Mouse (Mus musculus) forebrain, embryonic 11.5 days (tissue): ENCODE measurements around the gene Fez2. TPM values are rescaled to one million over a fixed set of nuclear protein-coding genes. Genes with fewer than 3 reads are reported as not detected.

ENCODE experiments used
- ATAC-seq: fragments of 200-750 bp; cut with Nextera tagmentation; replicated peaks from 2 replicates; pipeline ENCODE4 v1.8.0; 2017; ENCODE audit warnings: moderate TSS enrichment; ENCODE audit not compliant: low FRiP score
- DNase-seq: peaks from one replicate; pipeline ENCODE4 v3.0.0-alpha.2; 2017; ENCODE audit warnings: low spot score
- H3K27ac ChIP-seq: fragments of 300-500 bp; sonication (generic); 2 replicates; pipeline ENCODE4 v1.5.1; 2014; ENCODE audit warnings: low read depth, low read length
- H3K27me3 ChIP-seq: fragments of 300-500 bp; sonication (generic); 2 replicates; pipeline ENCODE4 v1.6.1; 2014; ENCODE audit warnings: mild to moderate bottlenecking, low read length, mixed read lengths; ENCODE audit not compliant: control insufficient read depth, insufficient read depth
- H3K36me3 ChIP-seq: fragments of 300-500 bp; sonication (generic); 2 replicates; pipeline ENCODE4 v1.6.1; 2014; ENCODE audit warnings: mild to moderate bottlenecking, low read length, moderate library complexity, mixed read lengths; ENCODE audit not compliant: control insufficient read depth, insufficient read depth
- H3K4me1 ChIP-seq: fragments of 300-500 bp; sonication (generic); replicated peaks from 2 replicates; pipeline ENCODE4 v1.6.1; 2014; ENCODE audit warnings: low read length, mixed read lengths; ENCODE audit not compliant: control insufficient read depth, insufficient read depth
- H3K4me2 ChIP-seq: fragments of 300-500 bp; sonication (generic); 2 replicates; pipeline ENCODE4 v1.6.1; 2014; ENCODE audit warnings: low read depth, mild to moderate bottlenecking, low read length, moderate library complexity, mixed read lengths; ENCODE audit not compliant: severe bottlenecking
- H3K4me3 ChIP-seq: fragments of 300-500 bp; sonication (generic); 2 replicates; pipeline ENCODE4 v1.5.1; 2014; ENCODE audit warnings: low read depth, low read length
- H3K9ac ChIP-seq: fragments of 300-500 bp; sonication (generic); 2 replicates; pipeline ENCODE4 v1.6.1; 2014; ENCODE audit warnings: low read length
- H3K9me3 ChIP-seq: fragments of 300-500 bp; sonication (generic); 2 replicates; pipeline ENCODE4 v1.6.1; 2016; ENCODE audit warnings: low read length, mixed read lengths; ENCODE audit not compliant: control insufficient read depth
- WGBS: fragments of 180-500 bp; shearing (Covaris S2); extraction: QIAGEN DNeasy Blood & Tissue Kit; methylation state at CpG from one replicate; pipeline ENCODE4 v1.1.7; 2014; 5-methylcytosine and 5-hydroxymethylcytosine counted together
- polyA plus RNA-seq: library from polyadenylated mRNA; unstranded; fragments of >200 nt; fragmentation: Nextera tagmentation; extraction: Ambion mirVana; gene quantifications from 2 replicates; pipeline ENCODE4 v1.2.1, GENCODE M21; 2014

Gene Fez2
- polyA plus RNA-seq, 1 experiment from 2014 or later = 35.7 TPM

GRCm38 (mm10) chr17:78388101-78388847 is 29.7 kb downstream of the Fez2 start:
- H3K4me2 ChIP-seq = no peak overlapping the region
- no peaks in the 10 kb centered on the region for H3K36me3 ChIP-seq
- ATAC-seq = no peak
- no peaks in the 10 kb centered on the region for H3K27me3 ChIP-seq
- no peak overlapping the region for H3K4me3 ChIP-seq
- WGBS = 87% methylated on average over 9 of the region's 9 CpGs
- H3K27ac ChIP-seq = no peak overlapping the region
- H3K4me1 ChIP-seq = no peaks in the 10 kb centered on the region
- no peaks in the 10 kb centered on the region for H3K9me3 ChIP-seq
- no peak overlapping the region for H3K9ac ChIP-seq
- DNase-seq = no peak

GRCm38 (mm10) chr17:78387665-78388064 is 30.3 kb downstream of the Fez2 start:
- ATAC-seq = no peak

GRCm38 (mm10) chr17:78382321-78382720 is 35.6 kb downstream of the Fez2 start:
- Histone ChIP-seq H3K4me1 (no peaks in the 10 kb centered on the region), H3K4me2 (no peak overlapping the region), H3K9me3 (no peaks in the 10 kb centered on the region), H3K36me3 (no peaks in the 10 kb centered on the region; the same call in 1 of the 2 replicates), H3K27ac (no peak overlapping the region), H3K9ac (no peak overlapping the region), H3K27me3 (no peaks in the 10 kb centered on the region), H3K4me3 (no peak overlapping the region)
- ATAC-seq (no peak), DNase-seq (no peak)
- WGBS = 92% methylated on average over 3 of the region's 3 CpGs

More at GRCm38 (mm10) chr17:78387665-78388064, 30.3 kb downstream of the Fez2 start:
- 85% methylated on average over 9 of the region's 9 CpGs for WGBS
- Histone ChIP-seq H3K9me3 (no peaks in the 10 kb centered on the region), H3K9ac (no peak overlapping the region), H3K4me1 (no peaks in the 10 kb centered on the region), H3K27ac (no peak overlapping the region), H3K27me3 (no peaks in the 10 kb centered on the region), H3K36me3 (no peaks in the 10 kb centered on the region), H3K4me3 (no peak overlapping the region), H3K4me2 (no peak overlapping the region)
- no peak for DNase-seq

- Histone ChIP-seq H3K4me1 (no peaks in the 10 kb centered on the region), H3K9ac (no peak overlapping the region), H3K9me3 (no peaks in the 10 kb centered on the region), H3K27ac (no peak overlapping the region), H3K27me3 (no peaks in the 10 kb centered on the region), H3K4me3 (no peak overlapping the region), H3K36me3 (no peaks in the 10 kb centered on the region; the same call in 1 of the 2 replicates), H3K4me2 (no peak overlapping the region)
- DNase-seq (no peak), ATAC-seq (no peak)
- WGBS = 81% methylated on average over 11 of the region's 11 CpGs
These were observed 38.2 kb downstream of the Fez2 start for GRCm38 (mm10) chr17:78379730-78380245.

GRCm38 (mm10) chr17:78379079-78379729 is 38.7 kb downstream of the Fez2 start:
- 88% methylated on average over 8 of the region's 8 CpGs for WGBS
- Histone ChIP-seq H3K9ac (no peak overlapping the region), H3K27me3 (no peaks in the 10 kb centered on the region), H3K4me3 (no peak overlapping the region), H3K4me2 (no peak overlapping the region), H3K9me3 (no peaks in the 10 kb centered on the region), H3K27ac (no peak overlapping the region), H3K36me3 (no peaks in the 10 kb centered on the region; the same call in 1 of the 2 replicates), H3K4me1 (no peaks in the 10 kb centered on the region)
- no peak for DNase-seq
- no peak for ATAC-seq

GRCm38 (mm10) chr17:78376587-78376986 is 41.4 kb downstream of the Fez2 start:
- WGBS = 83% methylated on average over 8 of the region's 8 CpGs
- Histone ChIP-seq H3K27me3 (no peaks in the 10 kb centered on the region), H3K9ac (no peak overlapping the region), H3K4me1 (no peaks in the 10 kb centered on the region), H3K9me3 (no peaks in the 10 kb centered on the region), H3K4me3 (no peak overlapping the region), H3K4me2 (no peak overlapping the region), H3K27ac (no peak overlapping the region), H3K36me3 (no peaks in the 10 kb centered on the region; the same call in 1 of the 2 replicates)
- DNase-seq = no peak
- no peak for ATAC-seq

- no peak for ATAC-seq
- Histone ChIP-seq H3K4me3 (no peak overlapping the region), H3K4me1 (no peaks in the 10 kb centered on the region), H3K9me3 (no peaks in the 10 kb centered on the region), H3K27ac (no peak overlapping the region), H3K36me3 (no peaks in the 10 kb centered on the region; the same call in 1 of the 2 replicates), H3K4me2 (no peak overlapping the region), H3K9ac (no peak overlapping the region), H3K27me3 (no peaks in the 10 kb centered on the region)
- DNase-seq = no peak
- 67% methylated on average over 10 of the region's 10 CpGs for WGBS
These were observed 43.2 kb downstream of the Fez2 start for GRCm38 (mm10) chr17:78374756-78375155.

- no peak for ATAC-seq
- no peak overlapping the region for H3K4me3 ChIP-seq
- 93% methylated on average over 8 of the region's 8 CpGs for WGBS
These were observed 44.1 kb downstream of the Fez2 start for GRCm38 (mm10) chr17:78373849-78374248.

More at GRCm38 (mm10) chr17:78373849-78374248, 44.1 kb downstream of the Fez2 start:
- H3K27ac ChIP-seq = no peak overlapping the region
- no peaks in the 10 kb centered on the region for H3K27me3 ChIP-seq
- H3K36me3 ChIP-seq = no peaks in the 10 kb centered on the region; the same call in 1 of the 2 replicates
- no peak overlapping the region for H3K4me2 ChIP-seq
- no peak for DNase-seq
- H3K4me1 ChIP-seq = no peaks in the 10 kb centered on the region
- no peak overlapping the region for H3K9ac ChIP-seq
- H3K9me3 ChIP-seq = no peaks in the 10 kb centered on the region
